12 mouse cellular contexts compared by ENCODE assay signal in genomic region chr12:25267572-25268115, GRCm38 (mm10).
DNase-seq lines count a peak whose midpoint lies in the region.
"Had no signal": no experiment of that assay in that cellular context is flagged by ENCODE, and none has a peak within 500 bp of the region (broad histone marks: within the 10 kb centered on the region; RNA-seq: fewer than 3 reads in every experiment).

No protein-coding gene starts in this region.

- peak; percentile 85 for DNase-seq in heart, adult 11 months
- DNase-seq in heart, postnatal 4 days: no peak
- peak; percentile 31 for DNase-seq in testis, postnatal 10 days (ENCODE audit: low spot score)
- no peak for DNase-seq in testis, postnatal 14 days (ENCODE audit: low spot score)
- DNase-seq in thymus, adult 18-20 months: peak; percentile 44 to 68
- DNase-seq in layer of hippocampus, adult 9-11 months: no peak
- no peak for DNase-seq in adrenal gland, adult 8-10 months
- no peak for DNase-seq in frontal cortex, postnatal 14 days (ENCODE audit: low spot score in 2 of 2)
- DNase-seq: cerebellum, adult 9-10 months; gastrocnemius, postnatal 36 days; liver, embryonic 13.5 days; lung, postnatal 10 days had no signal

Comparison
In these comparisons a context has a peak if more than half of its experiments do, and no peak if none do; other contexts are left out.
1. DNase-seq: peak in heart, adult 11 months (single experiment), testis, postnatal 10 days (single experiment) and thymus, adult 18-20 months (2 of 2); none in heart, postnatal 4 days (single experiment), testis, postnatal 14 days (single experiment), layer of hippocampus, adult 9-11 months (single experiment), adrenal gland, adult 8-10 months (single experiment) and frontal cortex, postnatal 14 days (0 of 2).